Comparison of ENCODE assay signal across 11 mouse cellular contexts in the genomic region with DNA sequence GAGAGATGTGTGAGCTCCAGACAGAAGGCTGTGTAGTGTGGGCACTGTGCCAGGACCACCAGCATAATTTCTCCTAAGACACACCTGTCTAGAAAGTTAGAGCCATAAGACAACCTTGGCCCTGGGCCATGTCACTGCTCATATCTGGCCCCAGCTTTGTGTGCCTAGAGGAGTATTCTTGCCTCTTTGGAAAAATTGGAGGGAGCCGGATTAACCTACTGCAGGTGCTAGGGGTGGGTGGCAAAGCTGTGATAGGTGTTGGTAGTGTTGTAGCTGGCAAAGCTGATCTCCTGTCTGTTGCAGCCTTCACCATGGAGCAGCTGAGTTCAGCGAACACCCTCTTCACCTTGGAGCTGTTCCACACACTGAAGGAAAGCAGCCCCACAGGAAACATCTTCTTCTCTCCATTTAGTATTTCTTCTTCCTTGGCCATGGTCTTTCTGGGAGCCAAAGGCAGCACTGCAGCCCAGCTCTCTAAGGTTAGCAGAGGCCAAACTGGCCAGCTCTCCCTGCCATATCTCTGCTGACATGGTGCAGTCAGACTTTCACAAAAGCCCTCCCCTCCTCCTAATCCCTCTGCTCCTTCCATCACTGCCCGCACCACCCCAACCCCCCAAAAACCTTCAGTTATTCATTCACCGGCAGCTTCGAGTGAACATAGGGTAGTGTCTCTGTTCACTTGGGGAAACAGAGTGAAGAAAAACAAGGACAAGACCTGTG. TPM values are rescaled to one million over a fixed set of nuclear protein-coding genes. Genes with fewer than 3 reads are reported as not detected.
A peak's percentile ranks its signal among the peaks of the same experiment; 100 is the strongest.
DNase-seq lines count a peak whose midpoint lies in the region; ATAC-seq and TF ChIP-seq lines count a peak whose summit lies in the region.
"Had no signal": no experiment of that assay in that cellular context is flagged by ENCODE, and none has a peak within 500 bp of the region (broad histone marks: within the 10 kb centered on the region; RNA-seq: fewer than 3 reads in every experiment).

No protein-coding gene starts in this region.

- H3K27me3 ChIP-seq in forebrain, embryonic 11.5 days (ENCODE audit: control insufficient read depth, insufficient read depth, low read length) = no peaks in the 10 kb centered on the region
- H3K27me3 ChIP-seq in forebrain, embryonic 12.5 days = no peaks in the 10 kb centered on the region
- no peaks in the 10 kb centered on the region for H3K27me3 ChIP-seq in lung, postnatal 0 days (replicated peaks; ENCODE audit: insufficient read depth, low read length)
- H3K27me3 ChIP-seq in intestine, embryonic 15.5 days (replicated peaks) = no peaks in the 10 kb centered on the region
- no peaks in the 10 kb centered on the region for H3K27me3 ChIP-seq in stomach, embryonic 15.5 days (replicated peaks)

- H3K36me3 ChIP-seq in forebrain, embryonic 11.5 days (ENCODE audit: control insufficient read depth, insufficient read depth, low read length) = no peaks in the 10 kb centered on the region
- no peaks in the 10 kb centered on the region for H3K36me3 ChIP-seq in forebrain, embryonic 12.5 days (replicated peaks)
- no peaks in the 10 kb centered on the region for H3K36me3 ChIP-seq in lung, postnatal 0 days (ENCODE audit: insufficient read depth, low read length)
- H3K36me3 ChIP-seq in intestine, embryonic 15.5 days = no peaks in the 10 kb centered on the region
- H3K36me3 ChIP-seq in stomach, embryonic 15.5 days = no peaks in the 10 kb centered on the region

- no peak for TF ChIP-seq EP300 in lung, postnatal 0 days (IDR thresholded peaks at IDR 0.05)

- H3K4me3 ChIP-seq in forebrain, embryonic 11.5 days (ENCODE audit: low read depth, low read length) = no peak overlapping the region
- H3K4me3 ChIP-seq in forebrain, embryonic 12.5 days (replicated peaks) = no peak overlapping the region
- no peak overlapping the region for H3K4me3 ChIP-seq in lung, postnatal 0 days (ENCODE audit: low read depth, low read length)
- H3K4me3 ChIP-seq in intestine, embryonic 15.5 days (replicated peaks) = no peak overlapping the region
- no peak overlapping the region for H3K4me3 ChIP-seq in stomach, embryonic 15.5 days (replicated peaks)

- no peak overlapping the region for H3K4me2 ChIP-seq in forebrain, embryonic 11.5 days (ENCODE audit: low read depth, low read length, severe bottlenecking)
- H3K4me2 ChIP-seq in forebrain, embryonic 12.5 days = no peak overlapping the region
- no peak overlapping the region for H3K4me2 ChIP-seq in lung, postnatal 0 days (replicated peaks; ENCODE audit: low read depth, low read length)
- H3K4me2 ChIP-seq in intestine, embryonic 15.5 days (replicated peaks) = no peak overlapping the region
- H3K4me2 ChIP-seq in stomach, embryonic 15.5 days = no peak overlapping the region

- no peaks in the 10 kb centered on the region for H3K4me1 ChIP-seq in forebrain, embryonic 11.5 days (replicated peaks; ENCODE audit: control insufficient read depth, insufficient read depth, low read length)
- H3K4me1 ChIP-seq in forebrain, embryonic 12.5 days = no peaks in the 10 kb centered on the region; the same call in 1 of the 2 replicates
- no peaks in the 10 kb centered on the region for H3K4me1 ChIP-seq in lung, postnatal 0 days (ENCODE audit: insufficient read depth, low read depth, low read length)
- peaks cover 3% of the 10 kb centered on the region for H3K4me1 ChIP-seq in intestine, embryonic 15.5 days (replicated peaks)
- peaks cover 4% of the 10 kb centered on the region; the same call in 1 of the 2 replicates for H3K4me1 ChIP-seq in stomach, embryonic 15.5 days

- H3K27ac ChIP-seq in forebrain, embryonic 11.5 days (ENCODE audit: low read depth, low read length) = no peak overlapping the region
- no peak overlapping the region for H3K27ac ChIP-seq in forebrain, embryonic 12.5 days
- 0 out of 2 replicates have a peak overlapping the region, but pooled peaks have one; percentile 17 for H3K27ac ChIP-seq in lung, postnatal 0 days (ENCODE audit: low read length)
- H3K27ac ChIP-seq in intestine, embryonic 15.5 days = peak overlapping the region; percentile 58
- peak overlapping the region; percentile 49 for H3K27ac ChIP-seq in stomach, embryonic 15.5 days

- 0 out of 2 replicates have a peak, but pooled peaks have one; percentile 24 for ATAC-seq in forebrain, embryonic 11.5 days (replicated peaks; ENCODE audit: low FRiP score)
- no peak for ATAC-seq in forebrain, embryonic 12.5 days (ENCODE audit: low FRiP score)
- peak; percentile 12; the same call in 1 of the 2 replicates for ATAC-seq in lung, postnatal 0 days
- peak; percentile 55 for ATAC-seq in intestine, embryonic 15.5 days
- no peak for ATAC-seq in stomach, embryonic 15.5 days (ENCODE audit: insufficient read depth, low FRiP score, low read depth)
- ATAC-seq in erythroid progenitor cell, adult 5-6 weeks (replicated peaks; ENCODE audit: low FRiP score, poor library complexity, severe bottlenecking) = no peak

- H3K9ac ChIP-seq in forebrain, embryonic 11.5 days (ENCODE audit: low read length) = no peak overlapping the region
- no peak overlapping the region for H3K9ac ChIP-seq in forebrain, embryonic 12.5 days
- H3K9ac ChIP-seq in lung, postnatal 0 days (replicated peaks; ENCODE audit: low read depth) = no peak overlapping the region
- no peak overlapping the region for H3K9ac ChIP-seq in intestine, embryonic 15.5 days
- H3K9ac ChIP-seq in stomach, embryonic 15.5 days = no peak overlapping the region

- no peak for DNase-seq in forebrain, embryonic 11.5 days (ENCODE audit: low spot score)
- peak; percentile 4 for DNase-seq in lung, postnatal 0 days (ENCODE audit: low spot score)
- no peak for DNase-seq in lung, postnatal 36 days
- DNase-seq in kidney, postnatal 10 days = no peak
- DNase-seq: spleen, adult 18-20 months had no signal

- H3K9me3 ChIP-seq in forebrain, embryonic 11.5 days (ENCODE audit: control insufficient read depth, low read length) = no peaks in the 10 kb centered on the region
- H3K9me3 ChIP-seq in forebrain, embryonic 12.5 days = peaks cover 9% of the 10 kb centered on the region; the same call in 1 of the 2 replicates
- H3K9me3 ChIP-seq in lung, postnatal 0 days (ENCODE audit: low read length) = no peaks in the 10 kb centered on the region
- no peaks in the 10 kb centered on the region for H3K9me3 ChIP-seq in intestine, embryonic 15.5 days
- H3K9me3 ChIP-seq in stomach, embryonic 15.5 days = no peaks in the 10 kb centered on the region

- 71% methylated on average over 5 of the region's 5 CpGs for WGBS in forebrain, embryonic 11.5 days
- WGBS in forebrain, embryonic 12.5 days = 65% methylated on average over 5 of the region's 5 CpGs
- 40% methylated on average over 5 of the region's 5 CpGs for WGBS in lung, postnatal 0 days
- 41% methylated on average over 5 of the region's 5 CpGs for WGBS in intestine, embryonic 15.5 days
- WGBS in stomach, embryonic 15.5 days = 39% methylated on average over 5 of the region's 5 CpGs

- no peak for TF ChIP-seq CTCF in lung, postnatal 0 days (IDR thresholded peaks at IDR 0.05)

RNA-seq across cellular contexts. Expression of a gene that starts 6.8 kb away (rescaled TPM):
- polyA plus RNA-seq in forebrain, embryonic 11.5 days (2014; fragmentation: Nextera tagmentation; extraction: Ambion mirVana) = 0.11 TPM in 1 of 2 replicates, not detected in the other
- polyA plus RNA-seq in forebrain, embryonic 12.5 days (2016; fragmentation: Nextera tagmentation; extraction: Ambion mirVana) = 0.98 and 0.99 TPM in 2 replicates
- 0.63 and 0.69 TPM in 2 replicates for polyA plus RNA-seq in lung, postnatal 0 days (2015; fragmentation: Nextera tagmentation; extraction: Ambion mirVana)
- polyA plus RNA-seq in intestine, embryonic 15.5 days (2015; fragmentation: Nextera tagmentation; extraction: Ambion mirVana) = 0.33 TPM in 1 of 2 replicates, not detected in the other
- 0.37 and 0.86 TPM in 2 replicates for polyA plus RNA-seq in stomach, embryonic 15.5 days (2015; fragmentation: Nextera tagmentation; extraction: Ambion mirVana)
- not detected in 2 replicates for total RNA-seq in erythroid progenitor cell, adult 5-6 weeks (2015; ENCODE audit: low replicate concordance)
- total RNA-seq in erythroid progenitor cell, adult 5-6 weeks (2017; ENCODE audit: low replicate concordance) = not detected in 2 replicates
- total RNA-seq: heart, postnatal 4 days had no signal
- polyA plus RNA-seq: limb, embryonic 11.5 days had no signal

RNA-seq across cellular contexts. Expression of a gene that starts 57.9 kb away (rescaled TPM):
- 0.15 TPM in 1 of 2 replicates, not detected in the other for polyA plus RNA-seq in forebrain, embryonic 11.5 days (2014; fragmentation: Nextera tagmentation; extraction: Ambion mirVana)
- 0.05 TPM in 1 of 2 replicates, not detected in the other for polyA plus RNA-seq in forebrain, embryonic 12.5 days (2016; fragmentation: Nextera tagmentation; extraction: Ambion mirVana)
- polyA plus RNA-seq in lung, postnatal 0 days (2015; fragmentation: Nextera tagmentation; extraction: Ambion mirVana) = 1.9 and 3.1 TPM in 2 replicates
- polyA plus RNA-seq in intestine, embryonic 15.5 days (2015; fragmentation: Nextera tagmentation; extraction: Ambion mirVana) = 0.15 TPM in 1 of 2 replicates, not detected in the other
- polyA plus RNA-seq in stomach, embryonic 15.5 days (2015; fragmentation: Nextera tagmentation; extraction: Ambion mirVana) = 0.13 TPM in 1 of 2 replicates, not detected in the other
- not detected in 2 replicates for total RNA-seq in erythroid progenitor cell, adult 5-6 weeks (2015; ENCODE audit: low replicate concordance)
- not detected in 2 replicates for total RNA-seq in erythroid progenitor cell, adult 5-6 weeks (2017; ENCODE audit: low replicate concordance)
- polyA plus RNA-seq: limb, embryonic 11.5 days had no signal

Comparison
In these comparisons a context has a peak if more than half of its experiments do, and no peak if none do; other contexts are left out.
1. ATAC-seq: peak in forebrain, embryonic 11.5 days (single experiment), lung, postnatal 0 days (single experiment) and intestine, embryonic 15.5 days (single experiment); none in forebrain, embryonic 12.5 days (single experiment), stomach, embryonic 15.5 days (single experiment) and erythroid progenitor cell, adult 5-6 weeks (single experiment).
2. H3K27ac ChIP-seq: peak in lung, postnatal 0 days (single experiment), intestine, embryonic 15.5 days (single experiment) and stomach, embryonic 15.5 days (single experiment); none in forebrain, embryonic 11.5 days (single experiment) and forebrain, embryonic 12.5 days (single experiment).